Mouse (Mus musculus): ENCODE results near the gene C1galt1. TPM values are rescaled to one million over a fixed set of nuclear protein-coding genes. Genes with fewer than 3 reads are reported as not detected.
A peak's percentile ranks its signal among the peaks of the same experiment; 100 is the strongest.

The C1galt1 gene
- polyA plus RNA-seq, 1 experiment from 2014 or later, result 5.6 TPM

DNA sequence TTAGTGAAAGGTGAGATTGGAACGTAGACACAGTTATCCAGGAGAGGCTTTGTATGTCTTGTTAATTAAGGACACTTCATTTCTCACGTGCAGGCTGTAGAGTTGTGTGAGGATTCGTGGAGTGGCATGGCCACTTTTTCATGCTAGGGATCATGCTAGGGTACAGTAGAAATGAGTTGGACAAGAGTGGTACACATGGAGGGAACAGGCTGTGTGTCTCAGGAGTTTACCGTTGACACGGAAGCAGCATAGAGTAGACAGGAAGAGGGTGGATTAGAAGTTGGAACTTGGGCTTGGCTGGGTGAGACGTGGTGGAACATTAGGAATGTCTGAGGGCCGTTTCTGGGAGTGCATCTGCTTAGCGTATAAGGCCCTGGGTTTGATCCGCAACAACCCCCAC is 4.1 kb downstream of the C1galt1 start:
- DNase-seq, result no peak
- H3K4me2 ChIP-seq, result no peak overlapping the region
- no peak for TF ChIP-seq CTCF (IDR thresholded peaks at IDR 0.05; ENCODE audit: low read depth)
- WGBS, result 81% methylated on average over 9 of the region's 9 CpGs
- H3K27ac ChIP-seq (ENCODE audit: low read depth), result no peak overlapping the region
- H3K9me3 ChIP-seq (ENCODE audit: low read depth, low read length), result no peaks in the 10 kb centered on the region
- no peak overlapping the region for H3K9ac ChIP-seq
- no peak for ATAC-seq (ENCODE audit: insufficient read depth)
- H3K36me3 ChIP-seq (ENCODE audit: insufficient read depth), result no peaks in the 10 kb centered on the region
- peaks cover 5% of the 10 kb centered on the region; the same call in 1 of the 2 replicates for H3K4me1 ChIP-seq (ENCODE audit: insufficient read depth)
- H3K27me3 ChIP-seq (ENCODE audit: insufficient read depth, low read length), result no peaks in the 10 kb centered on the region
- no peak overlapping the region for H3K4me3 ChIP-seq (ENCODE audit: low read depth, low read length)

GRCm38 (mm10) chr6:7851036-7851435 is 6.4 kb downstream of the C1galt1 start:
- Histone ChIP-seq H3K27ac (ENCODE audit: low read depth) (no peak overlapping the region), H3K4me3 (ENCODE audit: low read depth, low read length) (no peak overlapping the region), H3K9ac (no peak overlapping the region), H3K4me2 (no peak overlapping the region), H3K36me3 (ENCODE audit: insufficient read depth) (no peaks in the 10 kb centered on the region), H3K4me1 (ENCODE audit: insufficient read depth) (peaks cover 6% of the 10 kb centered on the region; the same call in 1 of the 2 replicates), H3K27me3 (ENCODE audit: insufficient read depth, low read length) (no peaks in the 10 kb centered on the region), H3K9me3 (ENCODE audit: low read depth, low read length) (no peaks in the 10 kb centered on the region)
- 74% methylated on average over 2 of the region's 2 CpGs for WGBS
- no peak for TF ChIP-seq CTCF (IDR thresholded peaks at IDR 0.05; ENCODE audit: low read depth)
- ATAC-seq (ENCODE audit: insufficient read depth) (no peak), DNase-seq (no peak)

DNA sequence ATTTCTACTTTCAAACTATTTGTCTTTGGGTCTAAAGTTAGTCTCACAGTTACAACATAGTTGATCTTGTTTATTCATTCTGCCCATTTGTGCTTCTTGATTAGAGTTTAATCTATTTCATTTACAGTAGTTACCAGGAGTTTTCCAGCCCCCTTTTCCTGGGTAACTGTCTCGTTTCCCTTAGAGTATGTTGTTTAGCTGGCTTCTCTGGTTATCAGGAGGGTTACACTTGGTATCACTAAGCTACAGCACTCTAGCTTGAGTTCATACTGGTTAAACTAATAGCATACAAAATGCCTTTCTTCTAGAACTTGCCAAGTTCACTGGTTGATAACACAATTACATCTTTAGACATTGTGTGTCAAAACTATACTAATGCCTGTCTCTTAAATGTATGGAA is 8.3 kb downstream of the C1galt1 start:
- H3K4me3 ChIP-seq (ENCODE audit: low read depth, low read length), result no peak overlapping the region
- H3K4me1 ChIP-seq (ENCODE audit: insufficient read depth), result peaks cover 11% of the 10 kb centered on the region; the same call in 1 of the 2 replicates
- no peak overlapping the region for H3K9ac ChIP-seq
- H3K9me3 ChIP-seq (ENCODE audit: low read depth, low read length), result no peaks in the 10 kb centered on the region
- no peak overlapping the region for H3K27ac ChIP-seq (ENCODE audit: low read depth)
- no peak for TF ChIP-seq CTCF (IDR thresholded peaks at IDR 0.05; ENCODE audit: low read depth)
- ATAC-seq (ENCODE audit: insufficient read depth) (no peak), DNase-seq (no peak)
- no peak overlapping the region for H3K4me2 ChIP-seq
- H3K36me3 ChIP-seq (ENCODE audit: insufficient read depth), result no peaks in the 10 kb centered on the region
- 33% methylated on average over 1 of the region's 1 CpGs for WGBS
- no peaks in the 10 kb centered on the region for H3K27me3 ChIP-seq (ENCODE audit: insufficient read depth, low read length)

GRCm38 (mm10) chr6:7853461-7853860 is 8.8 kb downstream of the C1galt1 start:
- Histone ChIP-seq H3K27ac (ENCODE audit: low read depth) (no peak overlapping the region), H3K4me3 (ENCODE audit: low read depth, low read length) (no peak overlapping the region), H3K4me1 (ENCODE audit: insufficient read depth) (peaks cover 10% of the 10 kb centered on the region), H3K9me3 (ENCODE audit: low read depth, low read length) (no peaks in the 10 kb centered on the region), H3K9ac (no peak overlapping the region), H3K36me3 (ENCODE audit: insufficient read depth) (no peaks in the 10 kb centered on the region), H3K4me2 (no peak overlapping the region), H3K27me3 (ENCODE audit: insufficient read depth, low read length) (no peaks in the 10 kb centered on the region)
- WGBS, result 67% methylated on average over 3 of the region's 3 CpGs
- DNase-seq (no peak), ATAC-seq (ENCODE audit: insufficient read depth) (no peak)
- no peak for TF ChIP-seq CTCF (IDR thresholded peaks at IDR 0.05; ENCODE audit: low read depth)

- TF ChIP-seq CTCF (IDR thresholded peaks at IDR 0.05; ENCODE audit: low read depth), result peak; percentile 42
- DNase-seq, result peak; percentile 31
- WGBS, result 48% methylated on average over 5 of the region's 5 CpGs
Measured at GRCm38 (mm10) chr6:7856682-7857290, 12.1 kb downstream of the C1galt1 start.

DNA sequence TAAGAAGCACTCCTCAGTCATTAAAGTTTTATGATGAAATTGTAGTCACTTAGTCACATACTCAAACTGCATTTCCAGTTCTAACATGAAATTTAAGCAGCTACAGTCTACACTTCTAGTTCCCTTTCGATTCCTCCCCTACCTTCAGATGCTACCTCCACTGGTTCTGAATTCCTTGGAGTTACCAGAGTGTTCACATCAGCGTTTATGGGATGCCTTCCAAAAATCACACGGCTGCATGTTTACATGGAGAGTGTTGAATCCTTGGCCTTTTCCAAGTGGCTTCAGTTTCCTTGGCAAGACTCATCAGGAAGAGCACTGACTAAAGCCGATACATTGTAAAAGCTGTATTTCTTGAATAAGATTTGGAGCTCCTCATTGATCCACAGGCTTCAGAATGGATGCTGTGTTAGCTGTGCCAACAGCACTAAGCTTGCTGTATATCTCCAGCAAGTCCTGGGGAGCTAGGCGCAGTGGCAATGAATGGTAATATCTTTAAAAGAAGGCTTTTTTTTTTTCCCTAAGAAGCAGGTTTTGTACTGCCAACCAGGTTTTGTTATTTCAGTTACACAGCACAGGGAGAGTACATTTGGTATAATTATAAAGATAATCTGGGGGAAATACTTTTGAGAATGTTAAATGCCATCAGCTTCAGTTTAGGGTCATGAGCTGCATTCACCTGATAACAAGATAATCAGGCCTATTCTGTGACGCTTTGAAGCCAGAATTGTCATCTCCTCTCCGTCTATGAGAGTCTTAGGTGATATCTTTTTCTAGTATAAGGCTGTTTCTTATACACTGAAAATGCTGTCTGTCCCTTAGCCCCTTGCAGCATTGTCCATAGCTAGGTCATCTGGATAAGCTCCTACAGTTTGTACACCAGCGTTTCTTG is 13.0 kb downstream of the C1galt1 start:
- ATAC-seq (ENCODE audit: insufficient read depth) (peak; percentile 64; the same call in 1 of the 2 replicates), DNase-seq (peak; percentile 79)
- Histone ChIP-seq H3K4me2 (no peak overlapping the region), H3K4me1 (ENCODE audit: insufficient read depth) (peaks cover 10% of the 10 kb centered on the region), H3K27me3 (ENCODE audit: insufficient read depth, low read length) (no peaks in the 10 kb centered on the region), H3K27ac (ENCODE audit: low read depth) (no peak overlapping the region), H3K9ac (no peak overlapping the region), H3K4me3 (ENCODE audit: low read depth, low read length) (no peak overlapping the region), H3K9me3 (ENCODE audit: low read depth, low read length) (no peaks in the 10 kb centered on the region), H3K36me3 (ENCODE audit: insufficient read depth) (no peaks in the 10 kb centered on the region)
- WGBS, result 61% methylated on average over 8 of the region's 8 CpGs
- no peak for TF ChIP-seq CTCF (IDR thresholded peaks at IDR 0.05; ENCODE audit: low read depth)

More at GRCm38 (mm10) chr6:7856682-7857290, 12.1 kb downstream of the C1galt1 start:
- no peak overlapping the region for H3K27ac ChIP-seq (ENCODE audit: low read depth)
- H3K27me3 ChIP-seq (ENCODE audit: insufficient read depth, low read length), result no peaks in the 10 kb centered on the region
- H3K9ac ChIP-seq, result no peak overlapping the region
- H3K9me3 ChIP-seq (ENCODE audit: low read depth, low read length), result no peaks in the 10 kb centered on the region
- no peaks in the 10 kb centered on the region for H3K36me3 ChIP-seq (ENCODE audit: insufficient read depth)
- no peak overlapping the region for H3K4me3 ChIP-seq (ENCODE audit: low read depth, low read length)
- H3K4me2 ChIP-seq, result no peak overlapping the region
- peaks cover 10% of the 10 kb centered on the region for H3K4me1 ChIP-seq (ENCODE audit: insufficient read depth)
- peak; percentile 60; the same call in 1 of the 2 replicates for ATAC-seq (ENCODE audit: insufficient read depth)

DNA sequence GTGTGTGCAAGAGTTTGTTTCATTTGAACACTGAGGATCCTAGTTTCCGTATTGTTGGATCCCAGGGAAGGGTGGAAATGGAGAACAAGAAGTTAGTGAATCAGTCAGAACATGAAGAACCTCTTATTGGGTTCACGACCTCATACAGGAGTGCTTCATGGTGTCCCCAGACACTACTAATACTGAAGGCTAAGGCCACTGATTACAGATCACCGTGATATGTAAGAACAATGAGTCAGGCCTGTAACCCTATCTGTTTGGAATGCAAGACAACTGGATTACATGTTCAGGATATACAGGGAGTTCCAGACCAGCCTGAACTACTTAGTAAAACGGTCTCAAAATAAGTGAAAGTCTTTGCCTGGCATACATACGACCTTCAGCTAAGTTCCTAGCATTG is 13.9 kb downstream of the C1galt1 start:
- Histone ChIP-seq H3K36me3 (ENCODE audit: insufficient read depth) (no peaks in the 10 kb centered on the region), H3K4me3 (ENCODE audit: low read depth, low read length) (no peak overlapping the region), H3K27ac (ENCODE audit: low read depth) (no peak overlapping the region), H3K9ac (no peak overlapping the region), H3K4me2 (no peak overlapping the region), H3K27me3 (ENCODE audit: insufficient read depth, low read length) (no peaks in the 10 kb centered on the region), H3K9me3 (ENCODE audit: low read depth, low read length) (no peaks in the 10 kb centered on the region), H3K4me1 (ENCODE audit: insufficient read depth) (peaks cover 10% of the 10 kb centered on the region)
- 79% methylated on average over 5 of the region's 5 CpGs for WGBS
- ATAC-seq (ENCODE audit: insufficient read depth) (no peak), DNase-seq (no peak)
- no peak for TF ChIP-seq CTCF (IDR thresholded peaks at IDR 0.05; ENCODE audit: low read depth)

Measured in lung, embryonic 14.5 days (tissue).